Comparison of ENCODE assay signal across 8 mouse cellular contexts in genomic region chr11:120111033-120111432, GRCm38 (mm10). TPM values are rescaled to one million over a fixed set of nuclear protein-coding genes. Genes with fewer than 3 reads are reported as not detected.
DNase-seq lines count a peak whose midpoint lies in the region; TF ChIP-seq lines count a peak whose summit lies in the region.

No protein-coding gene starts in this region.

- 12% methylated on average over 2 of the region's 2 CpGs for WGBS in lung, adult 2 months
- 15% methylated on average over 2 of the region's 2 CpGs for WGBS in olfactory bulb, adult 2 months

- DNase-seq in adrenal gland, postnatal 14 days = peak; percentile 74
- DNase-seq in adrenal gland, adult 8-10 months = no peak
- DNase-seq in left cerebral cortex, postnatal 10 days (ENCODE audit: extremely low spot score in 1 of 2, low spot score in 2 of 2) = peak; percentile 33 to 57
- no peak for DNase-seq in left cerebral cortex, postnatal 25 days (ENCODE audit: low spot score in 2 of 2)
- DNase-seq in cerebellum, postnatal 4 days (ENCODE audit: low spot score in 2 of 2) = peak; percentile 51 to 73
- peak; percentile 65 to 70 for DNase-seq in heart, postnatal 36 days
- peak; percentile 57 for DNase-seq in lung, adult 2 months

- no peak overlapping the region for H3K27ac ChIP-seq in olfactory bulb, adult 2 months (ENCODE audit: insufficient read depth, low read depth, low read length)

- peaks cover 4% of the 10 kb centered on the region; the same call in 1 of the 2 replicates for H3K4me1 ChIP-seq in lung, adult 2 months (ENCODE audit: control insufficient read depth, insufficient read depth, low read length)
- peaks cover 9% of the 10 kb centered on the region for H3K4me1 ChIP-seq in olfactory bulb, adult 2 months (ENCODE audit: control insufficient read depth, insufficient read depth, low read length)

- no peak overlapping the region for H3K4me3 ChIP-seq in lung, adult 2 months (replicated peaks; ENCODE audit: extremely low read depth, low read depth, low read length)
- H3K4me3 ChIP-seq in olfactory bulb, adult 2 months (ENCODE audit: insufficient read depth, low read depth, low read length) = no peak overlapping the region

- peak; percentile 97 for TF ChIP-seq CTCF in lung, adult 2 months (IDR thresholded peaks at IDR 0.05; ENCODE audit: insufficient read depth, low read length)
- peak; percentile 61 for TF ChIP-seq CTCF in olfactory bulb, adult 2 months (IDR thresholded peaks at IDR 0.05; ENCODE audit: insufficient read depth, low read depth, low read length)

- no peak for TF ChIP-seq POLR2A in lung, adult 2 months (IDR thresholded peaks at IDR 0.05; ENCODE audit: borderline replicate concordance, extremely low read depth, low read depth, low read length)
- TF ChIP-seq POLR2A in olfactory bulb, adult 2 months (IDR thresholded peaks at IDR 0.05; ENCODE audit: insufficient read depth, low read depth, low read length) = no peak

- intact Hi-C loops in left cerebral cortex, postnatal 10 days (cut with DNase I) = loop anchor here (5.0 to 10.0 kb wide), 2 partner anchors 196 to 264 kb away; partner anchors contain the start of gene Faap100
- intact Hi-C loops in left cerebral cortex, postnatal 25 days (cut with DNase I) = loop anchor here (2.0 kb wide), 1 partner anchor 196 kb away; no protein-coding TSS in a partner anchor
- intact Hi-C loops in heart, postnatal 36 days (cut with DNase I) = loop anchor here (1.0 to 5.0 kb wide), 6 partner anchors 58 to 312 kb away; no protein-coding TSS in a partner anchor

RNA-seq across cellular contexts. Expression of gene Ndufaf8, which starts 12.3 kb away (rescaled TPM):
- total RNA-seq in adrenal gland, postnatal 14 days (2021) = 50.0 and 55.2 TPM in 2 replicates
- total RNA-seq in adrenal gland, adult 8-10 months (2022) = 10 to 100 TPM; 55.2 to 74.8 (median 64.3) TPM
- 10 to 100 TPM; 28.6 to 32.9 TPM for total RNA-seq in left cerebral cortex, postnatal 10 days (2021)
- 10 to 100 TPM; 32.5 to 36.1 TPM for total RNA-seq in left cerebral cortex, postnatal 25 days (2021)
- 10 to 100 TPM; 64.5 to 67.7 TPM for total RNA-seq in heart, postnatal 36 days (2021)
- 41.3 and 54.8 TPM in 2 replicates for polyA plus RNA-seq in lung, adult 2 months (2012; rRNA removed)
- polyA plus RNA-seq in olfactory bulb, adult 2 months (2012; ENCODE audit: insufficient read depth, insufficient read length, low replicate concordance, missing spikeins) = not detected in 2 replicates

RNA-seq across cellular contexts. Expression of gene Tepsin, which starts 12.5 kb away (rescaled TPM):
- 10.7 and 13.7 TPM in 2 replicates for total RNA-seq in adrenal gland, postnatal 14 days (2021)
- 10 to 100 TPM; 15.2 to 19.1 (median 15.7) TPM for total RNA-seq in adrenal gland, adult 8-10 months (2022)
- 10 to 100 TPM; 17.5 to 21.4 TPM for total RNA-seq in left cerebral cortex, postnatal 10 days (2021)
- 10 to 100 TPM; 14.4 to 15.5 TPM for total RNA-seq in left cerebral cortex, postnatal 25 days (2021)
- 1 to 10 TPM; 7.0 to 7.4 TPM for total RNA-seq in heart, postnatal 36 days (2021)
- 29.7 and 32.3 TPM in 2 replicates for polyA plus RNA-seq in lung, adult 2 months (2012; rRNA removed)
- polyA plus RNA-seq in olfactory bulb, adult 2 months (2012; ENCODE audit: insufficient read depth, insufficient read length, low replicate concordance, missing spikeins) = not detected in 2 replicates

RNA-seq across cellular contexts. Expression of gene Cep131, which starts 24.4 kb away (rescaled TPM):
- 67.4 and 80.7 TPM in 2 replicates for total RNA-seq in adrenal gland, postnatal 14 days (2021)
- total RNA-seq in adrenal gland, adult 8-10 months (2022) = 100 to 1,000 TPM in 2 of 4 experiments, 10 to 100 TPM in 2; 42.9 to 315 (median 94.5) TPM
- total RNA-seq in left cerebral cortex, postnatal 10 days (2021) = 10 to 100 TPM; 37.1 to 38.2 TPM
- 10 to 100 TPM; 23.4 to 32.2 TPM for total RNA-seq in left cerebral cortex, postnatal 25 days (2021)
- total RNA-seq in heart, postnatal 36 days (2021) = 10 to 100 TPM in 1 of 2 experiments, 1 to 10 TPM in 1; 9.6 to 11.5 TPM
- 8.5 and 9.2 TPM in 2 replicates for polyA plus RNA-seq in lung, adult 2 months (2012; rRNA removed)
- not detected in 2 replicates for polyA plus RNA-seq in olfactory bulb, adult 2 months (2012; ENCODE audit: insufficient read depth, insufficient read length, low replicate concordance, missing spikeins)

RNA-seq across cellular contexts. Expression of gene Slc38a10, which starts 40.1 kb away (rescaled TPM):
- total RNA-seq in adrenal gland, postnatal 14 days (2021) = 105 and 115 TPM in 2 replicates
- 100 to 1,000 TPM; 155 to 215 (median 187) TPM for total RNA-seq in adrenal gland, adult 8-10 months (2022)
- total RNA-seq in left cerebral cortex, postnatal 10 days (2021) = 100 to 1,000 TPM; 107 to 118 TPM
- total RNA-seq in left cerebral cortex, postnatal 25 days (2021) = 10 to 100 TPM; 82.9 to 88.8 TPM
- total RNA-seq in heart, postnatal 36 days (2021) = 10 to 100 TPM; 79.8 to 81.1 TPM
- polyA plus RNA-seq in lung, adult 2 months (2012; rRNA removed) = 132 and 170 TPM in 2 replicates
- 77.6 TPM in 1 of 2 replicates, not detected in the other for polyA plus RNA-seq in olfactory bulb, adult 2 months (2012; ENCODE audit: insufficient read depth, insufficient read length, low replicate concordance, missing spikeins)

Comparison
In these comparisons a context has a peak if more than half of its experiments do, and no peak if none do; other contexts are left out.
1. DNase-seq: peak in adrenal gland, postnatal 14 days (single experiment), left cerebral cortex, postnatal 10 days (2 of 2), cerebellum, postnatal 4 days (2 of 2), heart, postnatal 36 days (2 of 2) and lung, adult 2 months (single experiment); none in adrenal gland, adult 8-10 months (single experiment) and left cerebral cortex, postnatal 25 days (0 of 2).